Mouse (Mus musculus) cerebellum, postnatal 10 days (tissue): ENCODE measurements around the gene Catsperd.
"Not testable (repeated sequence)": the region's sequence is repeated elsewhere in the genome, so short reads cannot be mapped to it uniquely, and the experiment has no call there.

Experiments used
- DNase-seq, 2 experiments: peaks; one replicate each; pipeline ENCODE4 v3.0.0; 2021; ENCODE audit warnings: mixed read lengths in 2 of 2

Gene Catsperd

GRCm38 (mm10) chr17:56613236-56613844, 14.6 kb upstream of the Catsperd start, which contains the start of gene Rpl36:
Gene Rpl36 (plus strand): TSS chr17:56613416.
- peak; percentile 98 to 99 for DNase-seq

- peak; percentile 56 to 62 for DNase-seq
Observed at GRCm38 (mm10) chr17:56613893-56614292, 14.1 kb upstream of the Catsperd start.

GRCm38 (mm10) chr17:56614391-56615135, 13.4 kb upstream of the Catsperd start:
- peak; percentile 50 to 52 for DNase-seq

- no peak for DNase-seq
Observed at GRCm38 (mm10) chr17:56615136-56615784, 12.7 kb upstream of the Catsperd start.

GRCm38 (mm10) chr17:56615792-56616191, 12.2 kb upstream of the Catsperd start:
- DNase-seq = no peak

GRCm38 (mm10) chr17:56616725-56617124, 11.2 kb upstream of the Catsperd start:
- DNase-seq = no peak

- no peak for DNase-seq
Observed at GRCm38 (mm10) chr17:56617628-56618027, 10.3 kb upstream of the Catsperd start.

GRCm38 (mm10) chr17:56625495-56625894, 2.4 kb upstream of the Catsperd start:
- no peak for DNase-seq

GRCm38 (mm10) chr17:56626260-56626659, 1.7 kb upstream of the Catsperd start:
- DNase-seq = no peak

GRCm38 (mm10) chr17:56626754-56627470, 1.0 kb upstream of the Catsperd start, which contains the start of gene Lonp1:
Gene Lonp1 (minus strand): TSS chr17:56626887.
- peak; percentile 99 for DNase-seq

- DNase-seq = not testable (repeated sequence)
Observed at GRCm38 (mm10) chr17:56629800-56630781, 2.1 kb downstream of the Catsperd start.

GRCm38 (mm10) chr17:56631807-56632206, 3.9 kb downstream of the Catsperd start:
- DNase-seq = no peak

GRCm38 (mm10) chr17:56634023-56634422, 6.1 kb downstream of the Catsperd start:
- DNase-seq = no peak

- no peak for DNase-seq
Observed at GRCm38 (mm10) chr17:56643237-56643636, 15.3 kb downstream of the Catsperd start.

GRCm38 (mm10) chr17:56647546-56647945, 19.6 kb downstream of the Catsperd start:
- no peak for DNase-seq

GRCm38 (mm10) chr17:56651801-56652200, 23.9 kb downstream of the Catsperd start:
- DNase-seq = peak; percentile 50

- no peak for DNase-seq
Observed at GRCm38 (mm10) chr17:56654771-56655170, 26.8 kb downstream of the Catsperd start.

- DNase-seq = no peak
Observed at GRCm38 (mm10) chr17:56655311-56655710, 27.4 kb downstream of the Catsperd start.

- DNase-seq = no peak
Observed at GRCm38 (mm10) chr17:56656171-56656570, 28.2 kb downstream of the Catsperd start.

GRCm38 (mm10) chr17:56663659-56664058, 35.7 kb downstream of the Catsperd start:
- no peak for DNase-seq

- no peak for DNase-seq
Observed at GRCm38 (mm10) chr17:56664333-56664732, 36.4 kb downstream of the Catsperd start.

- no peak for DNase-seq
Observed at GRCm38 (mm10) chr17:56666384-56666783, 38.4 kb downstream of the Catsperd start.
